Mouse (Mus musculus) right cerebral cortex, postnatal 10 days (tissue): ENCODE measurements around the gene Htr3a.
A peak's percentile ranks its signal among the peaks of the same experiment; 100 is the strongest.

ENCODE experiments used
- DNase-seq, 2 experiments: peaks; one replicate each; pipeline ENCODE4 v3.0.0; 2021; ENCODE audit warnings: low spot score in 2 of 2

The Htr3a gene

DNA sequence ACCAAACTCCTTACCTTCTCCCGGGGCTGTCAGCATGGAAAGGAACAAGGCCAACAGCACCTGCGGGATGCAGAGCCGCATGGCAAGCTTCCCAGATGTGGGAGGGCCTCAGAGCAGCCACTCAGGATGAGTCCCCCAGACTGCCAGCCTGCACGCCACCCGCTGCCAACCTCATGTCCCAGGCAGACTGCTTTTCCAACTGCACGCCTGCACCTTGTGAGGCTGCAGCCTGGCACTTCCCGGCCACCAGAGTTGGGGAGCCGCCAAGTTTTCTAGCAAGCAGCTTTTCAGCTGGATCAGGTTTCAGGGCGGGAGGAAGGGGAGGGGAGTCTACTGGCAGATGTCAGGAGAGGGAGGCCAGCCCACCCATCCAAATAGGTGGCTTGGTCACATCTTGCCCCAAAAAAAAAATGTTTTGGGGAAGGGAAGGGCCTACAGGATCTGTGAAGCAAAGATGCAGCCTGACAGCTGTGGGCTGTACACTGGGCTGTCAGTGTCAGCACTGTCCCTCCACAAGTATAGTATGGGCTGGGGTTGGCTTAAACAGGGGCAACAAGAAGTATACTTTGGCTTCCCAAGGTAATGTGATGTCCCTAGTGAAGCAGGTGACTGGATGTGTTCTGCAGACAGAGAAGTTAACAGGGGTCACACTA, at the start of gene Htr3a:
Gene Htr3a (minus strand): TSS at position 215 of the 653 bp plus-strand sequence.
- DNase-seq, result peak; percentile 85 to 86

DNA sequence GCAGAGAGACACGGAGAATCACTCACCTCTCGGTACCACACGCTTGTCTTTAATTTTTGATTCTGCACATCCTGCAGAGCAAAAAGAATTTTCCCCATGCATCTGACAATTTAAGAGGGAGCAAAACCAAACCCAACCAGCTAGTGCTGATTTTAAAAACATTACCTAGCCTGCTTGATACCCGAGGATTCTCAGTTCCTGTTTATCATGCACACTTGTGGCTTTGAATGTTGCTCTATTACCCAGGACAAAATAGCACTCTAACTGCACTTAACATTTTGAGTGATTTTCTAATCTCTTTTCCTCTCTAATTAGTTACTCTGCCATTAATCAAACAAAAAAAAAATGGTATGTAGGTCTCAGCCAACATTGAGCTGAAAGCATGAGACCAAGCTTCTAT, 36.7 kb upstream of the Htr3a start:
- no peak for DNase-seq

DNA sequence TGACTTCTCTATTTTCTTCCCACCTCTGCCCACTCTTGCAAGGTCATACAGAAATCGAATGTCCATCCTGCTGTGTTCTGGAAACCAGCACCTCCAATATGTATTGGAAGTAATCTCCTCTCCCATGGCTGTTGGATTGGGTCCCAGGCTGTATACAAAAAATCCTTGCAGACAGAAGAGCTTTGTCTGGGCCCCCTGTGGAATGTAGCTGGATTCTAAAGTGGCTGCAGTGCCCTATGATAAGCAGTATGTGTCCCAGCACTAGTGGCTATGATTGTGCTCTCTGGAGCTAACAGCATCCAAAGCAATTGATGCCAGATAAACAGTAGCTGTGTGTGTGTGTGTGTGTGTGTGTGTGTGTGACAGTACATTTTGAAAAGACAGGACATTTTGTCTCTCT, 31.4 kb upstream of the Htr3a start:
- no peak for DNase-seq

DNA sequence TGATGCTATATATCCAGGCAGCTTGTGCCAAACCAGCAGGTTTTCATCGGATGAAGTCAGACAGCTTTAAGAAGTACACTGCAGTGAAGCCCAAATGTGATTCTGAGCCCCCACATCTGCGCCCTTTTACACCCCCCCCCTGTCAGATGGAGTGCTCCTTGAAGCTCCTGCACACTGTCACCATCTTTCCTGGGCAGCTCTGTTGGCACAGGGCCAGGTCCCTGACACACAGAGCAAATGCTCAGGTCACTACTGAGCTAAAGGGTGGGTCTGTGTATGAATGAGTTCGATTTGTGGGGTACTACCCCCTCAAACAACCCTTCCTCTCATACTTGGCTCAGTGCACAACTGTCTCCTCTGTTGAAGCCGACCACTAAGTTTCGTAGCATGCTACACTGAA, 18.5 kb upstream of the Htr3a start:
- no peak for DNase-seq

DNA sequence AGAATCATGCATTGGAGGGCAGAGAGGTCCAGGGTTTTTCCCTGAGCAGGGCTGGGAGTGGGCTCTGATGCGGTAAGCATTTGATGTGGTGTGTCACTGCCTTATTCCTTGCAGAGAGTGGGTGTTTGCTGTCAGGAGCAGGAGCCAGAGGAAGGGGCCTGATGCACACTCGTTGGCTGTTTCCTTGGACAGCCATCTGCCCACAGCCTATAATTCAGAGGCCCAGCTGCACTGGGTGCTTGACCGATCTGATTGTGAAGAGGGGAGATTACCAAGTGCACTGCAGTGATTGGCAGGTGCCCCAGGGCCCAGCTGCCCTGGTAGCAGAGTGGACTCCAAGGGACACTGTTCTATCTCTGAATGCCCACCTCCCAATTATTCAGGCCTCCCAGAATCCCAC, 17.9 kb upstream of the Htr3a start:
- DNase-seq, result peak; percentile 28 to 39

DNA sequence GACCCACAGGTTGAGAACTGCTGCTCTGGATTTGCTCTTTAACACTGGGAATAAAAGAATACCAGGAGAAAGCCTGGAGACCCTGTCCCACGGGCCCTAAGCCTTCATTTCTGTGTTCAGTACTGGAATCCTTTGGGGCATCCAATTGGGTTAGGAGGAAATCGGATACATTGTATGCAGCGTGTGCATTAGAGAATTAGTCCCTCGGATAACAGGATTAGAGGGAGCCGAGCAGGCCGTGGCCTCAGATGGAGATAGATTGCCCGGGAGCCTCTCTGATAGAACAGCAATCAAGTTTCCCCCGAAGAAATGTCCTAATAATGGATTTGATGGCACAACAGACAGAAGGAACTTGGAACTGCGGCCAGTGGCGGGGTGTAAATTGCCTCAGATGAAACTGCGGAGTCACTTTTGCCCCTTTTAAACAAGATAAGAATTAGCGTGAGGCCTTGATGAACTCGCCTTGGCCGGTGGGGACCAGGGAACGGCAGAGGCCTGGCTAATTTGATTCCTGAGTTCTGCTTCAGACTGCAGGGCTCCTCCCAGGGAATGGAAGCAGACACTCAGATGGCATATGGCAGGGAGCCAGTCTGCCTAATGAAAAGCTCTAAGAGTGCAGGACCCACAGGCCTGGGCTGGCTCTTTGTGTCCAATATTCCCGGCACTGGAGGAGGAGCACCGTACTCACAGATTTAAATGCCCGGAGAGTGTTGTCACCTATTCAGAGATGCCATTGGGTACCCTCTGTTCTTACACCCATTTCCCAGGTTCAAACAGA, 5.3 kb upstream of the Htr3a start:
- peak; percentile 41 to 50 for DNase-seq

DNA sequence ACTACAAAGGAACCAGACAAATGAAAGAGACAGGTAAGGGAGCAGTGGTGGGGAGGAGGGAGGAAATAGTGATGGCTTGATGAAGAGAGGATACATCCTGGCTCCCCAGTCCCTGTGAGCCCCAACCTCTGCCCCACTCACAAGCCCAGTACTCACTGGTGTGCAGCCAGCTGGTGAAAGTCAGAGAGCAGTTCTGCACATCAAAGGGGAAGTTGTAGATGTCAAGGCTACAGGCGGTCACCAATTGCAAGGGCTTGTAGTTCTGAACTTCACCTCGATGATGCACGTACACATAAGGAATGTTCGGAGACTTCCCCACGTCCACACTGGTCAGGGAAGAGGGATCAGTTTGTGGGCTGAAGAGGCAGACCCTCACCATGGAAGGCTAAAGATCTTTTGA, 6.5 kb downstream of the Htr3a start:
- no peak for DNase-seq

DNA sequence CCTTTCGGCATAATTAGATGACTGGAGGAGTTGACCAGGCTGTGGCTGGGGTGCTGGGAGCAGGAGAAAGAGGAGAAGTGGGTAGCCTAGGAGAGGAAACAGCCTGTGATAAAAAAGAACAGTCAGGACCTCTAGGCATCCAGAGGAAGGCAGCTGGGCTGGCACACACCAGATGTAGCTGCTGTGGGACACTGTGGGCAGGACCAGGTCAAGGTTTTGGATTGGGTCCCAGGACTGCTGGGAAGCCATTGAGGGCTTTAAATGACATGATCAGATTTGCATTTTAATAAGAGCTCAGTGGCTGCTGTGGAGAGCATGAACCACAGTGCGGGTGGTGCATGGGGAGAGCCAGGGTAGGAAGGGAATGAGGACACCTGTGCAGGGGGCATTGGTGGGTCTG, 7.1 kb downstream of the Htr3a start:
- no peak for DNase-seq

DNA sequence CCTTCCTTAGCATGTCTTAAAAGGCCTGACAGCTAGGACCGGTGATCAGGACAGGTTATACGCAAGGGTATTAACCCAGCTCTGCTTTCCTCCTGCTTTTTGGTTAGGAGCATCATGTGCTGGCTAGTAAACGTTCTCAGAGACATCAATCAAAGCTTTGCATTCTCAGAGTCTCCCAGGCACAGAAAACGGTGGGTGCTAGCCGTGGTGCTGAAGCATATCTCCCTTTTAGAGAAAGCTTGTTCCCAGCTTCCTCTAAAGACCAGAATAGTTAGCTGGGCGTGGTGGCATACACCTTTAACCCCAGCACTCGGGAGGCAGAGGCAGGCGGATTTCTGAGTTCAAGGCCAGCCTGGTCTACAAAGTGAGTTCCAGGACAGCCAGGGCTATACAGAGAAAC, 12.3 kb downstream of the Htr3a start:
- DNase-seq, result no peak

DNA sequence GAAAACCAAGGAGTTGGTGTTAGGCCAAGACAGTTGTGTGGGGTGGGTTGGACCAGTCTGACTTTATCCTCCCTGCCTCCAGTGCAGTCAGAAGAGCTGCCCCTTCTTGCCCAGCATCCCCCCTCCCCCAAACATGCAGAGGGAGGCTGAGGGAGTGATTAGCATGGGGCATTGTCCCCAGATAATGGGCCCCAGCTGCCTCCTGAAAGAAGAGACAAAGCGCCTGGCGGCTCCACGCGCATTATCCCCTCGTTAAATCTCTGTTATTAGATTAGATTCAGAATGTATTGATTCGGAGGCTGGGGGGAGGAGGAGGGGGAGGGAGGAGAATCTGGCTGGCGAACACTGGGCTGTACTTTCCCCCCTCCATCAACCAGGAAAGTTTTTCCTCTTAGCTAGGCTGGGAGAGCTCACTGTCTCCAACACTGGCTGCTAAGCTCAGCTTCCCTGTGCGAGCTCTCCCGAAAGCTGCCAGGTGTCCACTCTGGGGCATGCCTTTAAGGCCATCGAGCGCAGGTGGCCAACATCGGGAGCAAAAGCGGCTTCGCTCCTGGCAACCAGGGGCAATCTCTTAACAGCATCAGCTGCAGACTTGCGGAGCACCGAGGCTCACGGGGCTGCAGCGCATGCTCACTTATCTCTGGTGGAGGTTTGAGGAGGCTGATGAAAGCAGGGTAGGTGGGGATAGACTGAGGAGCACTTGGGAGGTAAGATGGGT, 14.9 kb downstream of the Htr3a start:
- DNase-seq, result peak; percentile 46 to 48

DNA sequence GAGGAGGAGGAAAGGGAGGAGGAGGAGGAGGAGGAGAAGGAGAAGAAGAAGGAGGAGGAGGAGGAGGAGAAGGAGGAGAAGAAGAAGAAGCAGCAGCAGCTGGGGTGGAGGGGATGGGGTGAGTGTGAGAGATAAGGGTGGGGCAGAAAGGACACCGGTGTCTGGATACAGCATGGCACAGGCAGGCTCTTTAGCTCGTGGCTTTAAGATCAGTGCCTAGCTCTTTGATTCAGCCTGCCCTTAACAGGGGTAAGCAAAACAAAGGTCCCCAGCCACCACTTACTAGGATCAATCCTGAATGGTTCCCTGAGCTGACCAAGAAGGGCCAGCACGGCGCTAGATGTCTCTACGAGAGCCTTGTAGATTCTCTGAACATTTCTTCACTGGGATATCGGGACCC, 16.1 kb downstream of the Htr3a start:
- DNase-seq, result no peak

DNA sequence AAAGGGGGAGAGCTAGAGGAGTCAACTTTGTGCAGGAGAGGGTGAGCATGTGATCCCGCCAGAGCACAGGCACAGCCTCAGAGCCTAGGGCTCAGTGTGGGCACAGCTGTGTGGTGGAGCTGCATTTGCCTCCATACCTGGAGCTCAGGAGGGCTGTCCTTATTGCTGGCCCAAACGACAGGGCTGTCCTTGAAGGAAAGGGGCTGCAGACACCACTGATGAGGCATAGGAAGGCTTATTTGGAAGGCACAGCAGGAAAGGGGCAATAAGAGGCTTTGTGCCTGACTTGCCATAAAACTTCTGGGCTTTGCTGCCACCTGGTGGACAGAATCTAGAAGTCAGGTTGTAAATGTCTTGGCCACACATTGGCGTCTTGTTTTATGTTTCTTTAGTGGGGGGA, 16.9 kb downstream of the Htr3a start:
- DNase-seq, result peak; percentile 82 to 88

DNA sequence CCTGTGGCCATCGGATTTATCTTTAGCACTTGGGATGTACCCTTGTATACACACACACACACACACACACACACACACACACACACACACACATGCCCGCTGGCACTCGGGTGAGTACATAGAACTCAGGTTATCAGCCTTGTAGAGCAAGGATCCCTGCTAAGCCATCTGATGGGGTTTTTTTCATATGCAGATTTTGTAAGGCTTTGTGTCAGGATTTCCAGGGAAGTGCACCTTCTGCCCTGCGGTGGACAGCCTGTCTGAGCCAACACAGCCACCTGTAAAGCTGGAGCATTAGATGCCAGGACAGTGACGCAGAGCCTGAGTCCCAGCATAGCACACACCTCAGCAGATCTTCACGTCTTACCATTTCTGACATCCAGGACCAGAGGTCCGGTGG, 21.8 kb downstream of the Htr3a start:
- no peak for DNase-seq

DNA sequence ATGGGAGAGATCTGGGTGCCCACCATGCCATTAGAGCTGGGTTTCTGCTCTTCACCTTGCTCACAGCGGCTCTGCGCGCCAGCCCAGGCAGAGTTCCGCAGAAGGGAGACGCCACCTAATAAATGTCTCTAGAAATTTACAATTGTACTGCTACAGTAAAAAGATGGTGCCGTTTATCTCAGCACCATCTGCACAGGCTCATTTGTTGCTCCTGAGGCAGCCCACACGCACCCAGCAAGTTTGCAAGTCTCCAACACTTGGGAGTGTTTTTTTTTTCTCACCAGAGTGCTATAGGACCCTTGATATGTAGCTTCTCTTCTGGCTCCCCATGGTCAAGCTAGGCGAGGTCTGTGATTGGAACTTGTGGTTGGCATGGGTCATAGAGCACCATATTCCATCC, 38.0 kb downstream of the Htr3a start:
- DNase-seq, result no peak

DNA sequence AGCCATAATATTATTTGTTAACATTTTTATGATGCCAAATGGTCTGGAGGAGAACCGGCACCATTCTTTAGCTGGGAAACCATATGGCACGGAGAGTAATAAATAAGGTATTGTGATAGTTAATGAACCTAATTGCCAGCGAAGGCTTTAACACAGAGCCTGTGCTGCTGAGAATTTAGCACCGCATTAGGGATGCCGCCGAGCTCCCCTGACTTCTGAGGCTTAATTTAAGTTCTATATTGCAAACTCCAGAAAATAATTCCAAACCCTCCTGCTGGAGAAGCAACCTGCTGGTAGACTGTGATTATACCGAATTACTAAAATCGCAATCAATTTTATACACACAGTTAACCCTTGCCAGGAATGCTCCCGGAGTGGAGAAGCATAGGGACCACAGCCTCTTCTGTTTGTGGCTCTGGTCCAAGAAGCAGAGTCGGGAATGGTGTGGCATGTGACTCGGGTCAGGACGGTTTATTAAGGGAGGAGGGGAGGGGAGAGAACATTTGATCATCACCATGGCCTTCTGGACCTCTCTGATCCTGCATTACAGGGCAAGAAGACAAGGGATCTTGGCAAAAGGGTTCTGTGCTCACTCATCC, 44.3 kb downstream of the Htr3a start:
- DNase-seq, result no peak

DNA sequence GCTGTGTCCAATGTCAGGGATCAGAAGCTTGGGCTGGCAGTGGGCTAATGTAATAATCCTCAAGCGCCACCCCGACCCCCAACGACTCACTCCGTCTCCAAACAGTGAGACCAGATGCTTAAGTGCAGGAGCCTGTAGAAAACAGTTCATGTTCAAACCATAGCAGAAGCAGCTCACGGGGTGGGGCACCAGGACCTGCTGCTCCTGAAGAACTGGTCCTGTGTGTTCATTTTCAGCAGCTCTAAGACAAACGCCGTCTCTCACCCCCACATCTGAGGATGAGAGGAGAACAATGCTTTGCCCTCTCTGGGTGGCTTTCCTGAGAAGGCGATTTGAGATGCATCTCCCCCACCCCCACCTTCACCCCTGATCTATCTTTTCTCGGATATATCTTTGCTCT, 45.7 kb downstream of the Htr3a start:
- no peak for DNase-seq

DNA sequence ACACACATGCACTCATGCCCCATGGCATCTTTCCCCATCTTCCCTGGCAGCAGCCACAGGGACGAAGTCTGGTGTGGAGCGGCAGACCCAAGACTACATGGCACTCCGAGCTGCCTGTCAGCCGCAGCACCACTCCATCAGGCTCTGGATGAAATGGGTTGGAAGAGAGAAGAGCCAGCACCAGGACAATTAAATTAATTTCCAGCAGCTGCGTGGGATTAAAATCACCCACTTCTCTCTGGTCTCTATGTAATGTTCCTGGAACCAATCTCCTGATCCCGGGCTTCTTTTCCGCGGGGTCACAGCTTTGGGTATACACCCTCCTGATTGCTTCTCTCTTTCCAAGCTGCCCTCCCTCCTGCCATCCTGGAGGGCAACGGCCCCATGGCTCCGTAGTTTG, 49.4 kb downstream of the Htr3a start:
- DNase-seq, result no peak

DNA sequence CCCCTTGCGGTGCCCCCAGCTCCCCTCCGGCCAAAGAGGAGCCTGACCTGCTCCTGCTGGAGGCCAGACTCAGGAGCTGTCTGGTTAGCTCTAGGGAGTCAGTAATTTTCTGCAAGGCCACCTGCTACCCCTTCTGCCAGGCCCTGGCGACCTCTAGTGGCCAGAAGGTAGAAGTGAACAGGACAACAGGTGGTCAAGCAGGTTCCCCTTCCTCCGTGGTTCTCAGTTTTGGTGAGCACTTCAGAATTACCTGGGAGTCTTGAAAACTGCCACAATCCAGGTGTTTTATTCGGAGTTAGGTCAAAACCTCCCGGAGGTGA, 50.4 kb downstream of the Htr3a start:
- peak; percentile 63 to 79 for DNase-seq

DNA sequence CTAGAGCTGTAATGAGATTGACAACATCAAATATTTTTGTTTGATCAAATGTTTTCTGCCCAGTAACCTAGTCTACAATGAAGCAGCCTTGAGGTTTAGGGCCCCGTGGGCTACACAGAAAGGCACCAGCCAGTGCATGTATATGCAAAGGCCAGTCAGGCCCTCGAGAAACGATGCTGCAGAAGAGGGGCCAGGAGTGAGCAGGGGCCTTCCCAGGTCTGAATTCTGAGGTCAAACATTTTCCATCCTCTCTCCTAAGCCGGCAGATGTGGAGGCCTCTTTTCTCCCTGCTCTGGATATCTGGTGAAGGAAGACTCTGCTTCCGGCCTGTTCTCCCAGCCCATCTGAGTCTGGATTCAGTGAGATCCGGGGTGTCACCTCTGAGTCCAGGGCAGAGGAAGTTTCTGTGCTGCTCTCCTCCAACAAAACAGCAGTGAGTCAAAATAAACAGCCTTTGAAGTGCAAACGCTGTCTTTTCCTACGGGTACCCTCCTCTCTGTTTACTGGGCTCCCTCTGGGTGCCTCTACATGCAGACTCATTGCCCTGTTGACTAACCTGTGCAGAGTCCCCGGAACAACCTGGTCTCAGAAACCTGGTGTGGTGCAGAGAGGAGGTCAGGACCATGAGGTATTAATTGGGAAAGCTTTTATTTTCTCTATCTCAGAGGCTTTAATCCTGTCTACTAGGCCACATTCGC, 50.9 kb downstream of the Htr3a start:
- DNase-seq, result no peak

DNA sequence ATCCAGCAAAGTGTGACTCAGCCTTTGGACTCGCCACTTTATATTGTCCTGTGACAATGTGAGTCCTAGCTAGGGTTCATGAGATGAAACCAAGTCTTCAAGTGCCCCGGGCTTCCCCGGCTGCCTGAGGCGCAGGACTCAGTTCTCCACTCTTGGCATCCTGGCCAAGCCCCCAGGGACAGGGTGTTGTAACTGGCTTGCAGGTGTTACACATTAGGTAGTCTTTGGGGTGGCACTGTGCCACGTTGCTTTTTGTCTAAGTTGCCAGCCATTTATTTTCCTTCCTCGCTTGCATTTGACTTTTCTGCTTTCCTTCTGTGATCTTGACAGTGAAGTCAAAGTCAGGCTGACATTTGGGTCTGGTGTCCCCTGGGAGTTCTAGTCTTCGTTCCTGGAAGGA, 53.0 kb downstream of the Htr3a start:
- DNase-seq, result no peak

DNA sequence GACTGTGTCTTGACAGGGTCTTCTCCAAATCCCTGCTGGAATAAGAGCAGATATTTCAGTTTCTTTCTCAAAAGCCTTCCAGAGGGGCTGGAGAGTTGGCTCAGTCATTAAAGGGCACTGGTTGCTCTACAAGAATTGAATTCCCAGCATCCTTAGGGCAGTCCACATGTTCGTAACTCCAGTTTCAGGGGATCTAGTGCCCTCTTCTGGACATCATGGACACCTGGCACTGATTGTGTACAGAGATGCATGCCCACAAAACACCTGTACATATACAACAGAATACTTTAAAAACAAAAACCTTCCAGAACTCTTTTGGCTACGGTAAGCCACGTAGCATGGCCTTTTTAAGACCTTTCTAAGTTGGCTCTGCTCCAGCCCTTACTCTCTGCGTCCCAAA, 54.7 kb downstream of the Htr3a start:
- DNase-seq, result no peak

DNA sequence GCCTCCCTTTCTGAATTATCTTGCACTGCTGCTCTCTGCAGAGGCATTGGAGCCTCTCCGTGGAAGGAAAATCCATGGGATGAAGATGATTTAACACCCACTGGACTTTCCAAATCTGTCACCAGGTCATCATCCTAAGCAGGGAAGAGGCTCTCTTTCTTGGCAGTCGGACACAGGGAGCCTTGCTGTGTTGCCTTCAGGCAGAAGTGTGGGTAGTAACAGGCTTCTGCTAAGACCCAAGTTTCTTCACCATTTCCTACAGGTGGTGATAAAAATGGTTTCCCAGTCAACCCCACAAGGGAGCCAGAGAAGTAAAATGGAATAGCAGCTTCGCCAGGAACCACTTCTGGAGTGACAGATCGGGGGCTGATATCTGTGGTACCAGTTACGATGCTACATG, 61.4 kb downstream of the Htr3a start:
- DNase-seq, result no peak
